Mouse (Mus musculus): ENCODE data around the gene 6330403K07Rik. TPM values are rescaled to one million over a fixed set of nuclear protein-coding genes. Genes with fewer than 3 reads are reported as not detected.

The 6330403K07Rik gene
- polyA plus RNA-seq, 1 experiment: 0.83 TPM

- peaks cover 9% of the 10 kb centered on the region for H3K36me3 ChIP-seq (ENCODE audit: control insufficient read depth, insufficient read depth, low read length)
- WGBS: 72% methylated on average over 3 of the region's 3 CpGs
- H3K27ac ChIP-seq (ENCODE audit: insufficient read depth, low read depth, low read length): no peak overlapping the region
Observed at GRCm38 (mm10) chr11:71008321-71008720, 25.0 kb downstream of the 6330403K07Rik start.

DNA sequence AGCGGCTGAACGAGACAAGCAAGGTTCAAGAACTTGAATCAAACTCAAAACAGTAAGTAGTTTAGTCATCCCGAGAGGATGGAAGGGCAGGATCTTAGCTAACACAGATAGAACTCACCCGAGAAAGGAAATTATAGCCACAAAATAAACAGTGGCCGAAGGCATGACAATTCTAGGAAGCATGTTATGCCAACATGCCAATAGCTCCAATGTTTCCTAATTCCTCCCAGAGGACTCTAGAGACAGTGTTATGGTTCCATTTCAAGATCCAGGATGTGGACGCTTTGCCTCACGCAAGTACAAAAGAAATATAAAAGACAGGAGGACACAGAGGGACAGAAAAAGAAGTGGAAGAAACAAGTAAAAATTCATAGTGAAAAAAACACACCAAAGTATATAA lies 25.5 kb downstream of the 6330403K07Rik start:
- H3K36me3 ChIP-seq (ENCODE audit: control insufficient read depth, insufficient read depth, low read length): peaks cover 9% of the 10 kb centered on the region
- H3K27me3 ChIP-seq (replicated peaks; ENCODE audit: control insufficient read depth, insufficient read depth, low read length): no peaks in the 10 kb centered on the region
- DNase-seq: peak; percentile 8
- H3K4me1 ChIP-seq (ENCODE audit: control insufficient read depth, insufficient read depth, low read length): peaks cover 2% of the 10 kb centered on the region; the same call in 1 of the 2 replicates
- no peak overlapping the region for H3K4me3 ChIP-seq (ENCODE audit: insufficient read depth, low read depth, low read length)
- 80% methylated on average over 7 of the region's 7 CpGs for WGBS
- no peak overlapping the region; the same call in 1 of the 2 replicates for H3K27ac ChIP-seq (ENCODE audit: insufficient read depth, low read depth, low read length)
- no peak for TF ChIP-seq POLR2A (IDR thresholded peaks at IDR 0.05; ENCODE audit: low read depth, low read length)

More at GRCm38 (mm10) chr11:71008321-71008720, 25.0 kb downstream of the 6330403K07Rik start:
- no peaks in the 10 kb centered on the region for H3K27me3 ChIP-seq (replicated peaks; ENCODE audit: control insufficient read depth, insufficient read depth, low read length)
- TF ChIP-seq CTCF (conservative IDR thresholded peaks at IDR 0.05; ENCODE audit: insufficient read depth, insufficient read length, low read depth, low read length) (no peak), POLR2A (IDR thresholded peaks at IDR 0.05; ENCODE audit: low read depth, low read length) (no peak)
- H3K4me1 ChIP-seq (ENCODE audit: control insufficient read depth, insufficient read depth, low read length): no peaks in the 10 kb centered on the region
- DNase-seq: peak; percentile 19
- no peak overlapping the region for H3K4me3 ChIP-seq (ENCODE audit: insufficient read depth, low read depth, low read length)

GRCm38 (mm10) chr11:71007026-71007425 lies 26.3 kb downstream of the 6330403K07Rik start:
- H3K4me1 ChIP-seq (ENCODE audit: control insufficient read depth, insufficient read depth, low read length): peaks cover 3% of the 10 kb centered on the region; the same call in 1 of the 2 replicates
- no peak for TF ChIP-seq CTCF (conservative IDR thresholded peaks at IDR 0.05; ENCODE audit: insufficient read depth, insufficient read length, low read depth, low read length)
- no peak for TF ChIP-seq POLR2A (IDR thresholded peaks at IDR 0.05; ENCODE audit: low read depth, low read length)
- no peak overlapping the region for H3K4me3 ChIP-seq (ENCODE audit: insufficient read depth, low read depth, low read length)
- peaks cover 9% of the 10 kb centered on the region for H3K36me3 ChIP-seq (ENCODE audit: control insufficient read depth, insufficient read depth, low read length)
- WGBS: 94% methylated on average over 6 of the region's 6 CpGs
- H3K27ac ChIP-seq (ENCODE audit: insufficient read depth, low read depth, low read length): no peak overlapping the region
- no peak for DNase-seq
- no peaks in the 10 kb centered on the region for H3K27me3 ChIP-seq (replicated peaks; ENCODE audit: control insufficient read depth, insufficient read depth, low read length)

GRCm38 (mm10) chr11:71005046-71005445 lies 28.3 kb downstream of the 6330403K07Rik start:
- DNase-seq: peak; percentile 6
- TF ChIP-seq POLR2A (IDR thresholded peaks at IDR 0.05; ENCODE audit: low read depth, low read length): no peak
- TF ChIP-seq CTCF (conservative IDR thresholded peaks at IDR 0.05; ENCODE audit: insufficient read depth, insufficient read length, low read depth, low read length): no peak
- H3K27me3 ChIP-seq (replicated peaks; ENCODE audit: control insufficient read depth, insufficient read depth, low read length): no peaks in the 10 kb centered on the region
- peaks cover 3% of the 10 kb centered on the region; the same call in 1 of the 2 replicates for H3K4me1 ChIP-seq (ENCODE audit: control insufficient read depth, insufficient read depth, low read length)
- H3K36me3 ChIP-seq (ENCODE audit: control insufficient read depth, insufficient read depth, low read length): peaks cover 3% of the 10 kb centered on the region; the same call in 1 of the 2 replicates
- no peak overlapping the region for H3K4me3 ChIP-seq (ENCODE audit: insufficient read depth, low read depth, low read length)
- no peak overlapping the region for H3K27ac ChIP-seq (ENCODE audit: insufficient read depth, low read depth, low read length)
- WGBS: 38% methylated on average over 5 of the region's 5 CpGs

GRCm38 (mm10) chr11:71004316-71004773 lies 29.0 kb downstream of the 6330403K07Rik start, which contains the start of gene Dhx33:
Dhx33 (minus strand) TSS chr11:71004437.
- Histone ChIP-seq H3K4me1 (ENCODE audit: control insufficient read depth, insufficient read depth, low read length) (peaks cover 3% of the 10 kb centered on the region; the same call in 1 of the 2 replicates), H3K36me3 (ENCODE audit: control insufficient read depth, insufficient read depth, low read length) (no peaks in the 10 kb centered on the region; the same call in 1 of the 2 replicates), H3K4me3 (ENCODE audit: insufficient read depth, low read depth, low read length) (peak within 1 kb of the TSS; percentile 69), H3K27me3 (replicated peaks; ENCODE audit: control insufficient read depth, insufficient read depth, low read length) (no peaks in the 10 kb centered on the region), H3K27ac (ENCODE audit: insufficient read depth, low read depth, low read length) (no peak within 1 kb of the TSS)
- under 1% methylated on average over 35 of the region's 35 CpGs for WGBS
- peak; percentile 4 for TF ChIP-seq POLR2A (IDR thresholded peaks at IDR 0.05; ENCODE audit: low read depth, low read length)
- peak; percentile 28; the same call in 1 of the 2 replicates for TF ChIP-seq CTCF (conservative IDR thresholded peaks at IDR 0.05; ENCODE audit: insufficient read depth, insufficient read length, low read depth, low read length)
- peak; percentile 98 for DNase-seq

GRCm38 (mm10) chr11:71003611-71004315 lies 29.6 kb downstream of the 6330403K07Rik start:
- TF ChIP-seq POLR2A (IDR thresholded peaks at IDR 0.05; ENCODE audit: low read depth, low read length) (no peak), CTCF (conservative IDR thresholded peaks at IDR 0.05; ENCODE audit: insufficient read depth, insufficient read length, low read depth, low read length) (no peak)
- H3K27ac ChIP-seq (ENCODE audit: insufficient read depth, low read depth, low read length): no peak overlapping the region
- H3K4me3 ChIP-seq (ENCODE audit: insufficient read depth, low read depth, low read length): peak overlapping the region; percentile 69
- peaks cover 3% of the 10 kb centered on the region; the same call in 1 of the 2 replicates for H3K4me1 ChIP-seq (ENCODE audit: control insufficient read depth, insufficient read depth, low read length)
- no peaks in the 10 kb centered on the region for H3K27me3 ChIP-seq (replicated peaks; ENCODE audit: control insufficient read depth, insufficient read depth, low read length)
- DNase-seq: no peak
- under 1% methylated on average over 49 of the region's 49 CpGs for WGBS
- H3K36me3 ChIP-seq (ENCODE audit: control insufficient read depth, insufficient read depth, low read length): no peaks in the 10 kb centered on the region; the same call in 1 of the 2 replicates

DNA sequence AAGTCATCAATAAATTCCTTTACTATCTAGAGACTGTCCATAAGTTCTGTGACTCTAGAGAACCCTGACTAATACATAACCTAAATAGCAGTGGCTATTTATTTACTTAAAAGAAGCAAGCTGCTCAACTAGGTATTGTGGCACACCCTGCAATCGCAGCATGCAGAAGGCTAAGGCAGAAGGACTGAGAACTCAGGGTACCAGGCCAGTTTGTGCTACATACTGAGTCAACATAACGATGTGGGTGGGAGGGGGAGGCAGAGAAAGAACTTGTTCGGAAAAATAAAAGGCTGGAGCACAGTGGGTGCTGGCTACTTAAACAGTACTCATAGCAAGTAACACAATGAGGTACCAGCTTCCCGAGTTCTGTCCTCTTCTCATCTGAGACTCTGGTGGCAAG lies 32.1 kb downstream of the 6330403K07Rik start:
- Histone ChIP-seq H3K36me3 (ENCODE audit: control insufficient read depth, insufficient read depth, low read length) (peaks cover 3% of the 10 kb centered on the region), H3K4me3 (ENCODE audit: insufficient read depth, low read depth, low read length) (no peak overlapping the region), H3K4me1 (ENCODE audit: control insufficient read depth, insufficient read depth, low read length) (peaks cover 3% of the 10 kb centered on the region; the same call in 1 of the 2 replicates), H3K27me3 (replicated peaks; ENCODE audit: control insufficient read depth, insufficient read depth, low read length) (no peaks in the 10 kb centered on the region), H3K27ac (ENCODE audit: insufficient read depth, low read depth, low read length) (no peak overlapping the region)
- TF ChIP-seq CTCF (conservative IDR thresholded peaks at IDR 0.05; ENCODE audit: insufficient read depth, insufficient read length, low read depth, low read length) (no peak), POLR2A (IDR thresholded peaks at IDR 0.05; ENCODE audit: low read depth, low read length) (no peak)
- DNase-seq: no peak
- WGBS: 81% methylated on average over 4 of the region's 4 CpGs

Data from kidney, adult 2 months (tissue).